Mouse (Mus musculus): ENCODE results near the gene Adamtsl1.

- TF ChIP-seq CTCF (IDR thresholded peaks at IDR 0.05; ENCODE audit: low read depth) (no peak), EP300 (IDR thresholded peaks at IDR 0.05; ENCODE audit: low read depth) (no peak)
Observed at GRCm38 (mm10) chr4:85824705-85825085, 310.7 kb downstream of the Adamtsl1 start.
